Mouse (Mus musculus): ENCODE data around the gene Cmss1.

Gene Cmss1

GRCm38 (mm10) chr16:57329028-57329427 lies 277.6 kb downstream of the Cmss1 start:
- DNase-seq = no peak

DNA sequence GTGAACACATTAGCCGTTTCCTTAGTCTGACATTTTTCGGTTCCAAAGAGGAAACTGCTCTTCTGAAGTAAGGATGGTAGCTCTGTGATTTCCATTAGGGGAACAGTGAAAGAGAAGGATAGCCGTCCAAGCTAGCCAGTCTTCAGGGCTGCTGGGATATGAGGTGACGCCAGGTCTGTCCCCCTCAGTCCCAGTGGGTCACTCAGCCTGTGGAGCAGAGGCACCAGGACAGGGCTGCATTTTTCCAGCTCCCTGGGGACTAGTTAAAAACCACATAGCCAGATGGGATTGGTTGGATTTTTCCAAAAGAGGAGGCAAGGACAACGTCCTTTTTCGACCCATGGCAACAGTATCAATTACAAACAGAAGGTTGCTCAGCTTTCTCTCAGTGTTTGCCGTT lies 279.7 kb downstream of the Cmss1 start:
- no peak for DNase-seq

- no peak for DNase-seq
These were observed 287.2 kb downstream of the Cmss1 start for GRCm38 (mm10) chr16:57319284-57320124.

DNA sequence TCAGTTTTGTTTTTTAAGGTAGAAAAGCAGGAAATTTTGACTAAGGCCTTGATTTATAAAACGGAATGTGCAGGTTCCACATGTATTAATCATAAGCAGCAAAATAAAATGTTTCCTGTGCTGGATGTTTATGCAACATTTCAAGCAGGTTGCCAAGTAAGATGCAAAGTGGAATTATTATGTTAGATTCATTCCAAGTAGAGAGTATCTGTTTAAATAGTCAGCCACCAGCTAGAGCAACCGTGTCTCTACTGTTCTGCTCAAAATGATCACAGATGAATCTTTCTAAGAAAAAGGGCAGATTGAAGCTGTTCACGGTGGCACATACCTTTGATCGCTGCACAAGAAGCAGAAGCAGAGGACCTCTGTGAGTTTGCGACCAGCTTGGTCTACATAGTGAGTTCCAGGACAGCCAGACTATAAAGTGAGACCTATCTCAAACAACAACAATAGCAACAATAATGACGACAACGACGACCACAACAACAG lies 288.0 kb downstream of the Cmss1 start:
- DNase-seq = no peak

- DNase-seq = no peak
These were observed 288.6 kb downstream of the Cmss1 start for GRCm38 (mm10) chr16:57317882-57318636.

- DNase-seq = no peak
These were observed 289.5 kb downstream of the Cmss1 start for GRCm38 (mm10) chr16:57317127-57317526.

DNA sequence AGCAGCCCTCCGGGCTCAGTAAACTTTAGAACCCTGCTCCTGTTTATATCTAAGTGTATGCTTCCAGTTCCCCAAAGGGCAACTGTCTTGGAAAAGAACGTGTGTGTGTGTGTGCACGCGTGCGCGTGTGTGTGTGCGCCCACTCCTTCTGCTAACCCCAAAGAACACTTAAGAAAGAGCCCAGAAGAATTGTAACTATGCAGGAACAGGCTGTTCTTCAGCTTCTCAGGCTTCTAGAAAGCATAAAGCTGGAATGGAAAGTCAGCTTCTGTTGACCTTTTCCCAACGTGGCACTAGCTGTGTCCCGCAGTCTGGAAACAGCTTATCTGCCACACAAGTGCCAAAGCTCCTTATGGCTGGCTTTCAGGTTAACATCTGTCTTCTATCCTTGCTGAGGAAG lies 291.6 kb downstream of the Cmss1 start:
- no peak for DNase-seq

GRCm38 (mm10) chr16:57314236-57314635 lies 292.4 kb downstream of the Cmss1 start:
- no peak for DNase-seq

GRCm38 (mm10) chr16:57313487-57313886 lies 293.2 kb downstream of the Cmss1 start:
- no peak for DNase-seq

DNA sequence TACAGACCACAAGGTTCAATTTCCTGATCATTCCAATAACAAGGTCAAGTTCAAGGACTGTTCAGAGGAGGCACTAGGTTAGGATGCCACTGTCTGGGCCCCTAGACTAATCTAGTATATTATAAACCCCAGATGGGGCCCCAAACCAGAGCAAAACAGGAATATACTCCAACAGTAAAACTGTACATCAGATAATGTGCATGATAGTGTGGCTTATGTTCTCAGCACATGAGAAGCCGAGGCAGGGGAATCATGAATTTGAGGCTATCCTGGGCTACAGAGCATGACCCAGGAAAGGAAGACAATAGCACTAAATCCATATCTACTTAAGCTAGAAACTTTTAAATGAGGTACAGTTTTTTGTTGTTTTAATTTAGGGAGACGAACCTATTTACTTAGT lies 294.5 kb downstream of the Cmss1 start:
- no peak for DNase-seq

DNA sequence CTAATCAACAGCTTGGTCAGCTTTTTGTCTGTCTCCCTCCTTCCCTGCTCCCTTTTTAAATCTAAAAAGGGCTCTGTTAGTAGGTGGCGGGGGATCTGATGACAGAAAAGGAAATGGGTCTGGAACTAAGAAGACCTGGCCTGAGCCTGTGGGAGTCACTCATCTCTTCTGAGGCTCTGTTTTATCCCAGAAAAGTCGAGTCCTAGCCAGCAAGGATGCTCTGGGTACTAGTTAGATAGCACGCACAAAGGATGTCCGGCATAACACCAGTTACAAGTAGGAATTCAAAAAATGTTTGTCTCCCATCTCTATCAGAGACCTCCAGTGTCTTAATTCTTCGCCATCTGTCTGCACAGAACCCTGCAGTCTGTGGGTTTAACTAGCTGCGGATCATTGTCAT lies 301.2 kb downstream of the Cmss1 start:
- no peak for DNase-seq

GRCm38 (mm10) chr16:57303716-57304115 lies 302.9 kb downstream of the Cmss1 start:
- DNase-seq = no peak

- DNase-seq = no peak
These were observed 303.6 kb downstream of the Cmss1 start for GRCm38 (mm10) chr16:57302792-57303698.

GRCm38 (mm10) chr16:57301512-57302115 lies 305.1 kb downstream of the Cmss1 start:
- DNase-seq = no peak

GRCm38 (mm10) chr16:57295216-57295934 lies 311.3 kb downstream of the Cmss1 start:
- no peak for DNase-seq

GRCm38 (mm10) chr16:57292765-57293164 lies 313.9 kb downstream of the Cmss1 start, which contains the start of gene Tmem30c:
Gene Tmem30c (minus strand): TSS chr16:57292865.
- no peak for DNase-seq

GRCm38 (mm10) chr16:57292296-57292695 lies 314.4 kb downstream of the Cmss1 start:
- DNase-seq = no peak

DNA sequence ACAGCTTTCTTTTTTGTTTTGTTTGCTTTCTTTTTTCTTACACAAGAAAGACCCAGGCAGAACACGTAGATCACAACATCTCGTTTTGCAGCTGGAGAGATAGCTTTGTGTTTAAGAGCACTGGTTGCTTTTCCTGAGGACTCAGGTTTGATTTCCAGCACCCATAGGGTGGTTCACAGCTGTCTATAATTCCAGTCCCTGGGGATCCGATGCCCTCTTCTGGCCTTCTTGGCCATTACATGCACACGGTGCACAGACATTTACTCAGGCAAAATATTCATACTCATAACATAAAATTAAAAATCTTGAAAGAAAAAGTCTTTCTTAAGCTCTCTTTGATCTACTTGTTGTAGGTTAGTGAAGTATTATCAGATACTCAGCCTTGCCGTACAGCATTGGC lies 315.0 kb downstream of the Cmss1 start:
- DNase-seq = no peak

GRCm38 (mm10) chr16:57281417-57281816 lies 325.2 kb downstream of the Cmss1 start:
- no peak for DNase-seq

DNA sequence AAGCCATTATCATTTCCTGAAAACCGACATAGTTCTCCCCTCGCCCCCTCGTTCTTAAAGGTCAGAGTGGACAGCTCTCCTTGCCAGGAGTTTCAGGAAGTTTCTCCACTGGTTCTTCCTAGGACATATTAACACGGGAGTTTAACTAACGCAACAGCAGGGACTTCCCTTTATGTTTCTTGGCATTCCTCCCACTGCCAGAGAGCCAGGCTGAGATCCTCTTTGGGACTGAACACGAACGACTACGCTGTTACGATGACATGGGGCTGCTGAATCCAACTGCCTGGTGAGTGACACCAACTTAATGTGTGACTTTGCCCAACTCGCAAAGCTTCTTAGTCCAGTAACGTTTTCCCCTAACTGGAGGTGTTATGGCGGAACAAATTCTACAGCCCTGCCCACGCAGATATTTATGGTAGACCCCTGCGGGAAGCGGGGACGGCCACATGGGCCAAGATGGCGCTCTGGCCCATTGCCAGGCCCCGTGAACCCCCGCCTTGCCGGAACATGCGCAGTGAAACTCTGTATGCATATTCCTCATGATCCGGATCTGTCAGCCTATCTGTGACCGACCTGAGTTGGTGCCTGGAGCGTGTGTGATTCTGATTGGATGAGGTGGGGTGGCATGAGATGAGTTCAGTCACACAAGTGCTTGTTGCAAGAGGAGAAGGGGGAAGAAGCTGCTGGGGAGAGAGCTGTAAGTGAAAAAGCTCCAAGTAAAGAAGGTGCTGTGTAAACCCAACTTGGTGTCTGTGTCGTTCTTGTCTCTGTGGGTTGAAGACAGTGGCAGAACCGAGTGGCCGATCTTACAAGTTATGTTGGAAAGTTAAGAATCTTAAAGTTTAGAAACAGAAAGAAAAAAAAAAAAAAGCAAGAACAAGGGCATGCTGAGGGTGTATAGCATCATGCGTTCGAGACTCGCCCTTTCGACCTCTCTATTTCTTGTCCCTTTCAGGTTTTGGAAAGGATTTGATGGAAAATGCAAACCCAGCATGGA lies 326.1 kb downstream of the Cmss1 start:
- DNase-seq = peak; percentile 21

Measured in cerebellum, adult 11 months (tissue).